Mouse (Mus musculus) adrenal gland, adult 2 months (tissue): ENCODE measurements at regions not wholly inside any gene's neighbourhood (a gene's known extent, or its start where the extent isn't known, plus 50 kb on each side); places are given as distances from the start of the nearest gene placed in this dataset.

ENCODE experiments used
- DNase-seq: peaks from one replicate; pipeline ENCODE4 v3.0.0; 2021

DNA sequence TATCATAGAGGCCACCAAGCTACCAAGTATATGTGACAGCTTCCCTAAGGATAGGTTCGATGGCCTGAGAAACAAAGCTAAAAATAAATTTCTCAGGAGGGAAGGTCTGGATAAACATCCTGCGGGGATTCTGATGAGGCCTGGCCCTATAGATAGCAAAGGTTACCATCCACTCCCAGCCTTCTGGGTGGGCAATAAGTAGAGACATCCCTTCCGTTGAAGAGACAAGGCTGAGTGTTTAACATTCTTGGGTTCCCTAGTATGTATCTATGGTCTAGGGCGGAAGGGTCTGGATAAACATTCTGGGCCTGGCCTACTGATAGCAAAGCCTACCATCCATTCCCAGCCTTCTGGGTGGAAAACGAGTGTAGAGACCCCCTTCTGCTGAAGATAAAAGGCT is 180.5 kb upstream of the Dlk1 start:
- DNase-seq = no peak

DNA sequence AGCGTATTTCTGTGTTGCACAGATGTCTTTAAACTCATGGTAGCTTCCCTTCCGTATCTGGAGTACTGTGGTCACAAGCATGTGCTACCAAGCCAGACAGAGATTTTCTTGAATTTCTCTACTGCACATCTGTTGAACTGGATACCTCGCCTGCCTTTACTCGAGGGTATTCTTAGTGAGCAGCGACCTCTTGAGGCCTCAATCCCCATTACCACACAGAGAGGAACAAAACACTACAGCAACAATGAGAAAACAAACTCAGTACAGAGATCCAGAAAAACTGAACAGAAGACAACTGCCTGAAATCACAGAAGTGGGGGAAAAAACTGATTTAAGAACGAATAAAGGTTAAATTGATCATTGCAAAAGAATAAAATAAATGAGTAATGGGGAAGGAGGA is 137.8 kb upstream of the Dlk1 start:
- no peak for DNase-seq

DNA sequence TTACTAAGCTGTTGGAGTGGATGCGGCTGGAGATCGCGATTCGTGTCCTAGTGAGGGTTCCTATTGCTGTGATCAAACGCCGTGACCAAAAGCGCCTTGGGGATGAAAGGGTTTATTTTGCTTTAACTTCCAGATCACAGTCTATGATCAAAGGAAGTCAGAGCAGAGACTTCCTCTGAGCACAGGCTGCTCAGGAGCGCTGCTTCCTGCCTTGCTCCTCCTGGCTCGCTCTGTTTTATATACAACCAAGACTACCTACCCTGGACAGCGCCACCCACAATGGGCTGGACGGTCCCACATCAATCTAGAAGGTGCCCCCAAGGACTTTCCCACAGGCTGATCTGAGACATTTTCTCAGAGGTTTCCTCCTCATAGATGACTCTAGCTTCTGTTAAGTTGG is 126.6 kb upstream of the Dlk1 start:
- DNase-seq = no peak

DNA sequence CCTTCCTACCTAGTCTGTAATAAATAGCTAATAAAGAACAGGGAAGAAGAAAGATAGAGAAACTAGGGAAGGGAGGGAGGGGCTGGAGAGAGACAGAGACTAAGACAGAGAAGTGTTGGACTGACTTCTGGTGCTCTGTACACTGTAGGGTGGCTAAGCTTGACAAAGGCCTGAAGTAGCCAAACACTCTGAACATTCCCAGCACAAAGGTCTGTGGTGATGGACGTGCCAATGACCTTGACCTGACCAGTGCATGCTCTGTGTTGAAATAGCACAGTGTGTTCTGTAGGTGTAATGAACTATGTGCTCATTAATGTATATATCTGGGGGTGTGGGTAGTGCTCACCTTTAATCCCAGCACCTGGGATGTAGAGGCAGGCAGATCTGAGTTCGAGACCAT is 81.3 kb upstream of the Dlk1 start:
- no peak for DNase-seq

DNA sequence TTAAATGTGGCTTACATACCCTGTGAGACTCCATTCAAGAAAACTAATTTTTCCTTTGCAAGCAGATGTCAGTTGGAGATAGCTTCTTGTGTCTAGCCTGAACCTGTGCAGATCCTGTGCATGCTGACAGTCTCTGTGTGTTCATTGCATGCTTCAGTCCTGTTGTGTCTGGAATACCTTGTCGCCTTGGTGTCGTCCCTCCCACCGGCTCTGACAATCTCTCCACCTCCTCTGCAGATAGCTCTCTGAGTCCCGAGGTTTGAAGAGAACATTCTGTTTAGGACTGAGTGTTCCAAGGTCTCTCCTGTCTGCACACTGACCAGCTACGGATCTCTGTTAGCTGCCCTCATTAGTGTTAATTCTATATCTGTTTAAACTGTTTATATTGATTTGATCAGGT is 66.8 kb upstream of the Dlk1 start:
- DNase-seq = no peak

DNA sequence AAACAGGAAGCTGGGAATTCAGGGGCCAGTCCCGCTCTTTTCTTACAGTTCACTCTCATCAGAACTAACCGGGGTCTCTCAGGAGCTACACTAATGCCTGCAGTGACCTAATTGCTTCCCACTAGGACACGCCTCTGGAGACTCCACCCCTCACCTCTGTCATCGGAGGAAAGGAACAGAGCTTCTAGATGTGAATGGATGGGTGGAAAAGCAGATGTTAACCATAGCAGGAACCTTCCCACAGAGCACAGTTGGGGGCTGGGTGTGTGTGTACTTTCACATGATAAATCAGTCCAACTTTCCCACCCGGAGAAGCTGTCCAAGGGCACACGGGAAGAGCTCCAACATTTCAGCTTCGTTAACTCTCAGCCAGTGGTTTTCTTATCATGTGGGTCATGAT is 63.8 kb upstream of the Dlk1 start:
- no peak for DNase-seq

DNA sequence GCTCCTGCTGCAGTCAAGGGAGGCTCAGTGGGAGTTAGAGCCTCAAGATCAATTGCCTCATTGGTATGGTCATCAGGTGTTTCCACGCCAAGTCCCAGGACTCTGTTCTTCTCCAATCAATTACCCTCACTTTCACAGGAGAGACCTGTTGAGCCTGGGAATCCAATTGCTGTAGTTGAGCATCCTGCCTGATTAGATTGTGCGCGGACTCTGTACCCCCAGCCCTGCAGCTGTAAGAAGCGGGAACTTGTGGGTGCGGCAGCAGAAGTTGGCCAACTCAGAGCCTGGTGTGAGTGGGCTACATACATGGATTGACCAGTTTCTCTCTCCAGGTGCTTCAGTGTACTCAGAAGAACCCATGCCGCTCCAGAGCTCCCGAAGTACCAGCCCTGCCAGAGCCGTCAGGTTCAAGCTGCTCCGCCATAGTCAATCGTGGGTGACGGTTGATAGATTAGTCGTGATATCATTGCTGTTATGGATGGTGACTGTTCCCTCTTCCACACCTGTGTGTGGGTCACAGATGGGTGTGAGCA is 62.2 kb upstream of the Dlk1 start:
- DNase-seq = no peak

DNA sequence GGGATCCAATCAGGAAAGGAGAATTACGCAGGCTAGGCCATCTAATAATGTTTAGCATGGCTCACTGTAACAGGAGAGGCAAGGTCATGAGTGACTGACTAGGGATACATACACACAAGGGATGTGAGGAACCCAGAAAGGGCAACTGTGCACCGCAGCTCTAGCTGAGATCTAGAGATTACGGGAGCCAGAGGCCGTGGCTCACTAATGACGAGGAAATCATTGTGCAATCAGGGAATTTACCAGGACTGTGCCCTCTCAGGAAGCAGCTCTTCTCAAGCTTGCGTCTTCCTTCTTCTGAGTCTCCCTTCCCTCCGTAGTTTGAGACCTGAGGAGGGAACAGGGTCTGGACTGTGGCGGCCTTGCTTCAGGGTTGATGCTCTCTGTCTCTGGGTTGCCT is 61.6 kb upstream of the Dlk1 start:
- no peak for DNase-seq

DNA sequence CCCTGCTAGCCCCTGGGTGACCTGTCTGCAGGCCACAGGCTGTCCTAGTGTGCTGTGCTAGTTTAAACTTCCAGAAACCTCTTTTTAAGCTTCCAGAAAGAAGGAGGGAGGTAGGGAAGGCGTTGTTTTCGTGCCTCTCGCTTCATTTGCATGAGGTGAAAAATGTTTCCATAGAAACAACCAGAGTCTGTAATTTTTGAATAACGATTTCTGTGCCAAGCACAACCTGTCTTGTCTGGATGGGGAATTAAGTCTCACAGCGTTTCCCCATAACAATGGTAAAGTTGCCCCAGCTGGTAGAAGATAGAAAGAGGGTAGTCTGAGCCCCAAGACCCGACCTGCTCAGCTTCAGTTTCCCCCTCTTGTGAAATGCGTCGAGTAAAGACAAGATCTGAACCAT is 59.3 kb upstream of the Dlk1 start:
- DNase-seq = no peak

DNA sequence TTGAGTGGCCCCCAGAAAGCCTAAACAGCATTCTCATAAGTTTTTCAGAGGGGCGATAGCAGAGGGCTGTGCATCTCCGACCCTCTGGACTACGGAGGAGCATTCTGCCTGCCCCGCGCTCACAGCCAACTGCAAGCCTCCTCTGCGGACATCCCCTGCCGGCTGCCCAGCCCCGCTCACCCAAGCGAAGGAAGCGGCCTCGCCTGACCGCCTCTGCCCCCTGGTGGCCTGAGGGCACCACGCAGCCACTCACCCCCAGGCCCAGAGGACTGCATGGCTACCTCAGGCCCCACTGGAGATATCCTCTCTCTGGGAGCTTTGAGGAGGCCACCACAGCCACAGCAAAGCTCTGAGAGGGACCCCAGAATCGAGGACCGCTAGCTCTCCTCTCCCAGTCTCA is 58.8 kb upstream of the Dlk1 start:
- DNase-seq = peak; percentile 81

DNA sequence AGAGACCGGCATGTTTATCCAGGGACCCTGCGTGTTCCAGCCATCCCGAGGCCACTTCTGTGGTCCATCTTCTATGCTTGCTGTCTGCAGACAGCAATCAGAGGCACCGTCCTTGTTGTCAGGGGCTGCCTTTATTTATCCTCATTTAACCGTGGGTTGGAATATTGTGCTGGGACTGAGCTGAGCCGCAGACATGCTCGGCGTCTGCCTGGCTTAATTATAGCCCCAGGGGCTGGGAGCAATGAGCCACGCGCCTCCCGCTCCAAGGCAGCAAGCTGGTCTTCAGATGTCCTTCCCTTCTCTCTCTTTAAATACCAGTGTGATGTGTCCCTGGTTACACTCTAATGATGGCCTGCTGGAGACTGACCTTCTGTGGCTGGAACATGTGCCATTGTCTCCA is 58.2 kb upstream of the Dlk1 start:
- no peak for DNase-seq

DNA sequence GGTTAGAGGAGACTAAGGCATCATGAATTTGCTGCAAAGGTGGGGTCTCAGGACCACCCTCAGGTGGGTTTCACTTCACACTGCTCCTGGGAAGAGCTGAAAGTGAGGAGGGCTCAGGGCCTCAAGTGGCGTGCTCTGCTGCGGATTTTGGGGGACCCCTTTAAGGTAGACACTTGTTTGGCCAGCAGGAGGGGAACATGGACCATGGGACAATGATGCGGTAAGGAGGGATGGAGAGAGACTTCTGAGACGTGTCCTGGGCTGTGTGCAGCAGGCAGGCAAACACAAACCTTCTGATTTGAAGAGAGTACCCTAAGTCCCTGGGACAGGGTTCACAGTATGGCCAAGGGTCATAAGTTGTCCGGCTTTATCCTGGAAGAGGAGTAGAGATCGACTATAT is 56.0 kb upstream of the Dlk1 start:
- no peak for DNase-seq

DNA sequence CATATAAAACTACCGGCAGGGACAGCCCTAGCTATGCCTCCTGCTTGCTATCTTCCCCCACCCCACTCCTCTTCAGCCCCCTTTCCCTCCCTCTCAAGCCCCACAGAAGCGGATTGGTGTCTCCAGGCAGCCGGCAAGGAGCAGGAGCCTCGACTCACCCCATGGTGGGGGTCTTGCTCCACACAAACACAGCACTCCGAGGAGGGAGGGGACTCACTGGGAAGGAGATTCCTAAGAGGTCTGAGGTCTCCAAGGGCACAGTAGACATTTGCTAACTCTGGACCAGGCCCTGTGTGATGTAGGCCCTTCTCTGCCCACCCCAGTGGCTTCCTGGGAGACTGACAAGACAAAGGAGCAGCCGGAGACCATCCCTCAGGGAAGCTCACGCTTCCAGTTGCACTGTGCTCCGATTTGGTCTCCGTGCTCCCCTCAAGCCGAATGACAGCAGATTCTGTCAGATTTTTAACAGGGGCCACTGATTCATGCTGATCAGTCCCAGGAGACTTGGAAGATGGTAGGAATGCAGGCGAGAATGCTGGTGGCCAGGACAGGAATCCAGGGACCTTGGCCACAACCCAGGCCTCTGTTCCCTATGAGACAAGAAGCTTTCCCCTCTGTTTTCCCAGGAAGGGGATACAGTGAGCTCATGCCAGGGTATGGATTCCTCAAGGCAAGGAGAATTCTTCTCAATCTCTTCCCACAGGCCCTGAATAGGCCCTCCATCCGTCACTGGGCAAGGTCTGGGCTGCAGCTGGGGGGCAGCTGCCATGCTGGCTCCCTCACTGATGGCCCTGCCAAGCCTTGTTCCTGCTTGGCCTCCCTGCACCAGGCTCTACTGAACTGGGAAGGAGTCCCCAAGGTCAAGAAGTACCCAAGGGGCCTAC is 55.2 kb upstream of the Dlk1 start:
- DNase-seq = no peak

DNA sequence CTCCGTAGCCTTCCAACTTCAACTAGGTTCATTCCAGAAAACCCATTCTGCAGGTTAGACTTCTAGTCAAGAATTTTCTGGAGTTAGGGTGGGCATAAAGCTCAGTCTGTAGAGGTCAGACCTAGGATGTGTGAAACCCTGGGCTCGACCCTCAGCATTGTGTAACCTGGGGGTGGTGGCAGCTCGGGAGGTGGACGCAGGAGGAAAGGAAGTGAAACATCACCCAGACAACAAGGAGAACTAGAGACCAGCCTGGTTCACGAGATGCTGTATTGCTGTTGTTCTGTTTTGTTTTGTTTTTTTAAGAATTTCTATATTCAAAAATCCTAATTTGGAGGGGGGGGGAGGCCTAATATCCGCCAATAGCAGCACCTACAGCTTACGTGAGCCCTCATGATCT is 54.1 kb upstream of the Dlk1 start:
- no peak for DNase-seq

DNA sequence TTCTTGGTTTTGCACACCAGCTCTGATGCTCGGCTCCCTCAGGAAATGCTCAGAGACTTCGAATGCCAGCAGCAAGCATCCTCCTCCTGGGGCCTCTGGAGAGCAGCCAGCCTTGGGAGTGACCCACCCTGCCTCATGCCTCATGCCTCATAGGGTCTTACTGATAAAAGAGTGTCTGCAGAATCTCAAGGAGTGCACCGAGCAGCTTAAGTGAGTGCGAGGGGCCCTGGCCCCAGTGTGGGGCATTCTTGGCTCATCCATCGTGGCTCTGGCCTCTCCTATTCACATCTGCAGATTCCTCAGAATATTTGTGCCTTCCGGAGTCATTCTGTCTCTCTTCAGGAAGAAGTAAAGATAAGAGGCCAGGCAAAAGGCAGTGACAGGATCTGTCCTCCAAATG is 53.7 kb upstream of the Dlk1 start:
- DNase-seq = no peak

DNA sequence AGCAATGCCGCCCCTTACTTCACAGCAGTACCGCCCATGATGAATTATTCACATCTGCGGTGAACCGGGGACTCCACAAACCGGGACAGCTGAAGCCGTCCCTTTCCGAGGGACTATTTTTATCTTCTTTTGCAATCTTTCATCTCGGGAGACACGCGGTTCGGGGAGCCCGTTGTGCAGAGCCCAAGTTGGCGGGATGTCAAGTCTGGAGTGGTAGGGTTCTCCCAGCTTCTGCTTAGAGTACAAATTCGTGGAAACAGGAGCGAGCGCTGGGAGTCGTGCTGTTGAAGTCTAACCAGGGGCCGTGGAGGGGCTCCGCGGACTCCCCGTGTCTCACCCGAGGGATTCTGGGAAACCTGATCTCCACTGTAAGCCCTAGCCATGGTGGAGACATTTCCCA is 53.0 kb upstream of the Dlk1 start:
- DNase-seq = peak; percentile 78

DNA sequence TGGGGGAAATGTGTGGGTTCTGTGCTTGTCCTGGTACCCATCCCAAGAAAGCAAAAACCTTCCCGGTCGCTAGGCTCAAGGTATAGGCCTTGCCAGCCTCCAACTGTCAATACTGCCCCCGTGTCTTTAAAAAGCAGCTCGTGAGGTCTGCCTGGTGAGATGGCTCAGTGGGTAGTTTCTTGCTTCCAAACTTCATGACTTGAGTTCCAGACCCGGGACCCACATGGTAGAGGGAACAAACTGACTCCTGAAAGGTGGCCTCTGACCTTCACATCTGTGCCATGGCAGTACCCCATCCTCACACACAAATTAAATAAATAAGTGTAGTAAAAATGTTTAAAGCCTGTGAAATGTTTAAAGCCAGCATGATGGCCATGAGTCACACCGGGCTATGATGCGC is 52.6 kb upstream of the Dlk1 start:
- no peak for DNase-seq

DNA sequence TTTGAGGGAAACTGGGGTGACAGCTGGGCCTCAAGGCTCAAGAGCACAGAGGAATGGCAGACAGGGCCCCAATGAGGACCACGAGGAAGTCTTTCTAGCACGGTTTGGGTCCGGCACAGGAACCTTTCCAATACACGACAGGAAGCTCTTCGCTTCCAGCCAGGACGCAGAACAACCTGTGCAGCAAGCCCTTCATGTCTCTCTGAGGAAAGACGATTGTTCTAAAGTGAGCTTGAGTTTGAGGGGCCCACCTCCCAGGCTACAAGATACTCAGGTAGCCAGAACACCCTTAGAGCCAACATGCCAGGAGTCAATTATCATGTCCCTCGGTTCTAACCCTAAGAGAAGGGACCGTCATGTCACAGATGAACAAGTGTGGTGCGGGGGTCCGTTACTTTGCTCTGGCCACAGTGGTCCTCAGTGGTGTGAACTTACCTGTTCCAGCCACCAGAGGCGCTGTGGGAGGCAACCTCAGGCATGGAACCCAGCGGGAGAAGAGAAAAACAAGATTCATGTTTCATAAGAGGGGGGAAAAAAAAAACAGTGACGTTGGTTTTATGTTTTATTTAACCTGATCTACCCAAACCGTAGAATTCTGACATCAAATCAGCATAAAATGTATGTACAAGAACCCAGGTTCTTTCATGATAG is 51.6 kb upstream of the Dlk1 start:
- DNase-seq = no peak

DNA sequence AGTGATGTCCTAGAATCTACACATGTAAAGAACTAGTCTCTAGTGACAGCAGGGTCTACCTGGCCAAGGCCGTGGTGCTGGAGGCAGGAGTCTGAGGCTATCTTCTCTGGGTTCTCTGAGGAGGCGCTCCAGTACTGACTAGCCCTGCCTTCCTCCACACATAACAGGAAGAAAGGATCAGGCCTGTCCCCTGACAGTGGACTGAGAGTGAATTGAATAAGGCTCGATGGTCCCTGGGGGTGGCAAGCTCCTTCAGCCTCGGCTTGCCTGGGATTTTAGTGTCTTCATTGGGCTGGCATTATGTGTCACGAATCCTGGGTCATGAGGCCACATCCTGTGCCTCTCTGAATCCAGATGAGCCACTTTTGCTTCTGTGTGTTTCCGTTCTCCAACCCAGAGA is 50.9 kb upstream of the Dlk1 start:
- DNase-seq = no peak

DNA sequence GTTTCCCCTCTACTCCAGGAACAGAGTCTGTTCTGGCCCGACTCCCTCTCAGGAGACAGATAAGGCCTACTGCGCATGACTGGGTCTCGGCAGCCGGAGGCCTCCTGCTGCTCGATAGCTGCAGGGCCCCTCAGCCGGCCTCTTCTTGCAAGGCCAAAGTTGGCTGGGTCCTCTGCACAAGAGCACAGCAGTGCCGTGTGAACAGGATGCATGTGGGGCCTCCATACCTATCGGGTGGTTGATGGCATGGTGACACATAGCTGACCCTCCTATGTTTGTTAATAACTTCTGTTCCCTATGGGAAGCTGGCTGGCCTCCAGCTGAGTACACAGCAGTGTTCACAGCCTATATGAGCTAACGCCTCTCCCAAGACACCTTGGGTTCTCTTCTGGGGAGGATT is 50.4 kb upstream of the Dlk1 start:
- DNase-seq = no peak
